Mouse (Mus musculus) spleen, adult 2 months (tissue): ENCODE measurements around the gene Ndufa12. TPM values are rescaled to one million over a fixed set of nuclear protein-coding genes. Genes with fewer than 3 reads are reported as not detected.

Experiments
- DNase-seq, 2 experiments: peaks; one replicate each; pipeline versions ENCODE4 v3.0.0 to v3.0.0-alpha.2; 2012 to 2021; ENCODE audit warnings: low spot score in 2 of 2, low read depth in 1 of 2
- H3K27ac ChIP-seq: fragments of 200-500 bp; 2 replicates; pipeline ENCODE4 v1.5.1; 2012; ENCODE audit warnings: low read length, inconsistent platforms; ENCODE audit not compliant: insufficient read depth
- H3K27me3 ChIP-seq: fragments of 200-500 bp; 2 replicates; pipeline ENCODE4 v1.6.1; 2012; ENCODE audit warnings: mild to moderate bottlenecking, moderate library complexity, low read length, inconsistent platforms; ENCODE audit not compliant: control insufficient read depth, insufficient read depth
- H3K36me3 ChIP-seq: fragments of 200-500 bp; 2 replicates; pipeline ENCODE4 v1.6.1; 2012; ENCODE audit warnings: mild to moderate bottlenecking, low read length, inconsistent platforms; ENCODE audit not compliant: control insufficient read depth, insufficient read depth
- H3K4me1 ChIP-seq: fragments of 200-500 bp; 2 replicates; pipeline ENCODE4 v1.6.1; 2011; ENCODE audit warnings: inconsistent platforms; ENCODE audit not compliant: control insufficient read depth, insufficient read depth, insufficient read length
- H3K4me3 ChIP-seq: fragments of 200-500 bp; 2 replicates; pipeline ENCODE4 v1.5.1; 2011; ENCODE audit warnings: mild to moderate bottlenecking, inconsistent platforms; ENCODE audit not compliant: insufficient read depth, insufficient read length; ENCODE audit errors: extremely low read depth
- CTCF ChIP-seq: fragments of 200-500 bp; IDR thresholded peaks from 2 replicates; pipeline ENCODE4 v1.5.1; 2011; ENCODE audit warnings: mild to moderate bottlenecking, inconsistent platforms; ENCODE audit not compliant: insufficient read depth, insufficient read length, insufficient replicate concordance; ENCODE audit errors: extremely low read depth
- POLR2A ChIP-seq: fragments of 200-500 bp; IDR thresholded peaks from 2 replicates; pipeline ENCODE4 v1.6.1; 2011; ENCODE audit warnings: low read depth, low read length, inconsistent platforms
- WGBS: fragments of 180-500 bp; shearing (Covaris S2); methylation state at CpG from one replicate; pipeline ENCODE4 v1.1.7; 2018; 5-methylcytosine and 5-hydroxymethylcytosine counted together
- polyA plus RNA-seq: library from polyadenylated mRNA; depleted of rRNA; stranded (reverse); fragments of >200 nt; gene quantifications from 2 replicates; pipeline ENCODE4 v1.2.3, GENCODE M21; 2012; rRNA removed

Gene Ndufa12
- polyA plus RNA-seq, 1 experiment = 17.3 TPM

GRCm38 (mm10) chr10:94263211-94263610 lies 64.7 kb downstream of the Ndufa12 start:
- no peak overlapping the region for H3K27ac ChIP-seq
- TF ChIP-seq POLR2A (no peak), CTCF (no peak)
- H3K4me1 ChIP-seq = no peaks in the 10 kb centered on the region
- H3K36me3 ChIP-seq = no peaks in the 10 kb centered on the region
- no peaks in the 10 kb centered on the region for H3K27me3 ChIP-seq
- no peak for DNase-seq
- H3K4me3 ChIP-seq = no peak overlapping the region
- 66% methylated on average over 3 of the region's 3 CpGs for WGBS

- Histone ChIP-seq H3K27me3 (no peaks in the 10 kb centered on the region), H3K4me3 (no peak overlapping the region), H3K27ac (no peak overlapping the region), H3K4me1 (no peaks in the 10 kb centered on the region), H3K36me3 (no peaks in the 10 kb centered on the region)
- no peak for DNase-seq
- TF ChIP-seq CTCF (no peak), POLR2A (no peak)
- WGBS = 86% methylated on average over 17 of the region's 17 CpGs
Measured at GRCm38 (mm10) chr10:94265656-94266542, 67.4 kb downstream of the Ndufa12 start.

Other genes with a start within 250 kb of the Ndufa12 start
- 4.2 and 4.8 TPM in 2 replicates for gene Vezt, start 162.9 kb upstream of the Ndufa12 start, polyA plus RNA-seq
- gene Fgd6, start 162.7 kb upstream of the Ndufa12 start, polyA plus RNA-seq = 2.1 and 2.8 TPM in 2 replicates
- 1.5 TPM in 2 replicates for gene Nr2c1, start 50.7 kb upstream of the Ndufa12 start, polyA plus RNA-seq
- not detected in 2 replicates for gene Gm4792, start 100.0 kb downstream of the Ndufa12 start, polyA plus RNA-seq
- 6.2 and 6.7 TPM in 2 replicates for gene Tmcc3, start 113.2 kb downstream of the Ndufa12 start, polyA plus RNA-seq